Mouse (Mus musculus) MEL (cell line): ENCODE measurements around the gene Ms4a4d. TPM values are rescaled to one million over a fixed set of nuclear protein-coding genes. Genes with fewer than 3 reads are reported as not detected.
"Not testable (repeated sequence)": the region's sequence is repeated elsewhere in the genome, so short reads cannot be mapped to it uniquely, and the experiment has no call there.

Experiments
- DNase-seq: peaks from one replicate; pipeline ENCODE4 v3.0.0; 2011; ENCODE audit warnings: low read depth, low spot score
- H3K27ac ChIP-seq: 2 replicates; pipeline ENCODE4 v1.5.1; 2012; ENCODE audit warnings: low read depth, mild to moderate bottlenecking, control low read depth, low read length, moderate library complexity; ENCODE audit not compliant: control insufficient read depth
- H3K27me3 ChIP-seq, 2 experiments: fragments of 150-350 bp in 1 of 2; sonication (generic) in 1 of 2; 2 replicates each; pipeline ENCODE4 v1.6.1; 2012; ENCODE audit warnings: low read length in 2 of 2, mild to moderate bottlenecking in 2 of 2, improper control_type of control experiment in 1 of 2, moderate library complexity in 1 of 2; ENCODE audit not compliant: insufficient read depth in 2 of 2, control insufficient read depth in 1 of 2
- H3K36me3 ChIP-seq, 2 experiments: 2 replicates each; pipeline ENCODE4 v1.6.1; 2012 to 2014; ENCODE audit warnings: low read length in 2 of 2, improper control_type of control experiment in 1 of 2, inconsistent platforms in 1 of 2, mild to moderate bottlenecking in 1 of 2; ENCODE audit not compliant: insufficient read depth in 2 of 2, control insufficient read depth in 1 of 2
- H3K4me1 ChIP-seq, 2 experiments: fragments of 150-350 bp in 1 of 2; sonication (generic) in 1 of 2; 2 replicates each; pipeline ENCODE4 v1.6.1; 2012; ENCODE audit warnings: low read length in 2 of 2, improper control_type of control experiment in 1 of 2, mild to moderate bottlenecking in 1 of 2; ENCODE audit not compliant: insufficient read depth in 2 of 2, control insufficient read depth in 1 of 2
- H3K4me3 ChIP-seq, 2 experiments: fragments of 150-350 bp in 1 of 2; sonication (generic) in 1 of 2; 2 replicates each; pipeline ENCODE4 v1.5.1; 2012; ENCODE audit warnings: low read depth in 2 of 2, low read length in 2 of 2, mild to moderate bottlenecking in 2 of 2, moderate library complexity in 2 of 2, control low read depth in 1 of 2, improper control_type of control experiment in 1 of 2; ENCODE audit not compliant: control insufficient read depth in 1 of 2, insufficient read depth in 1 of 2
- H3K79me2 ChIP-seq: 2 replicates; pipeline ENCODE4 v1.6.1; 2012; ENCODE audit warnings: mild to moderate bottlenecking, low read length, moderate library complexity; ENCODE audit not compliant: control insufficient read depth, poor library complexity, insufficient read depth
- H3K9ac ChIP-seq: 2 replicates; pipeline ENCODE4 v1.6.1; 2012; ENCODE audit warnings: low read depth, mild to moderate bottlenecking, control low read depth, low read length, moderate library complexity; ENCODE audit not compliant: control insufficient read depth, poor library complexity, severe bottlenecking
- H3K9me3 ChIP-seq: fragments of 150-350 bp; sonication (generic); replicated peaks from 2 replicates; pipeline ENCODE4 v1.6.1; 2012; ENCODE audit warnings: mild to moderate bottlenecking, low read length, improper control_type of control experiment, moderate library complexity; ENCODE audit not compliant: insufficient read depth
- E2F4 ChIP-seq: IDR thresholded peaks from 2 replicates; pipeline ENCODE4 v1.6.1; 2011; ENCODE audit warnings: low read depth, low read length, improper control_type of control experiment, borderline replicate concordance
- EP300 ChIP-seq, 2 experiments: IDR thresholded peaks; 2 replicates each; pipeline ENCODE4 v1.6.1; 2011; ENCODE audit warnings: improper control_type of control experiment in 2 of 2, low read length in 2 of 2, low read depth in 1 of 2, mild to moderate bottlenecking in 1 of 2
- GATA1 ChIP-seq: IDR thresholded peaks from 2 replicates; pipeline ENCODE4 v1.6.1; 2011; ENCODE audit warnings: low read depth, low read length, improper control_type of control experiment
- JUND ChIP-seq: IDR thresholded peaks from 2 replicates; pipeline ENCODE4 v1.6.1; 2011; ENCODE audit warnings: low read depth, mild to moderate bottlenecking, improper control_type of control experiment, low read length
- MAZ ChIP-seq: IDR thresholded peaks from 2 replicates; pipeline ENCODE4 v1.6.1; 2012; ENCODE audit warnings: low read depth, mild to moderate bottlenecking, inconsistent platforms, low read length, improper control_type of control experiment
- MYC ChIP-seq: IDR thresholded peaks from 2 replicates; pipeline ENCODE4 v1.6.1; 2011; ENCODE audit warnings: low read depth, mild to moderate bottlenecking, low read length, improper control_type of control experiment, moderate library complexity
- POLR2A ChIP-seq, 2 experiments: IDR thresholded peaks; 2 replicates each; pipeline ENCODE4 v1.6.1; 2011 to 2012; ENCODE audit warnings: low read length in 2 of 2, mild to moderate bottlenecking in 2 of 2, control low read depth in 1 of 2, improper control_type of control experiment in 1 of 2, low read depth in 1 of 2, moderate library complexity in 1 of 2; ENCODE audit not compliant: control insufficient read depth in 1 of 2, insufficient read depth in 1 of 2, poor library complexity in 1 of 2
- POLR2AphosphoS2 ChIP-seq: IDR thresholded peaks from 2 replicates; pipeline ENCODE4 v1.6.1; 2011; ENCODE audit warnings: low read length, improper control_type of control experiment
- RAD21 ChIP-seq: IDR thresholded peaks from 2 replicates; pipeline ENCODE4 v1.6.1; 2011; ENCODE audit warnings: mild to moderate bottlenecking, low read depth, low read length, improper control_type of control experiment
- RCOR1 ChIP-seq: IDR thresholded peaks from 2 replicates; pipeline ENCODE4 v1.6.1; 2012; ENCODE audit warnings: low read depth, mild to moderate bottlenecking, inconsistent platforms, low read length, improper control_type of control experiment
- ZC3H11A ChIP-seq: IDR thresholded peaks from 2 replicates; pipeline ENCODE4 v1.6.1; 2012; ENCODE audit warnings: low read depth, mild to moderate bottlenecking, inconsistent platforms, low read length, improper control_type of control experiment
- ZKSCAN1 ChIP-seq: IDR thresholded peaks from 2 replicates; pipeline ENCODE4 v1.6.1; 2012; ENCODE audit warnings: low read depth, mild to moderate bottlenecking, inconsistent platforms, low read length, improper control_type of control experiment, moderate library complexity
- polyA plus RNA-seq, 2 experiments: library from polyadenylated mRNA; stranded (reverse) in 1 of 2; unstranded in 1 of 2; fragments of >175 nt in 1 of 2; fragments of >200 nt in 1 of 2; gene quantifications; 2 replicates each; pipeline versions ENCODE4 v1.2.1 to v1.2.4; 2012; ENCODE audit warnings: low replicate concordance in 2 of 2, low read depth in 1 of 2; ENCODE audit not compliant: insufficient read length in 2 of 2, insufficient read depth in 1 of 2, missing spikeins in 1 of 2
- total RNA-seq: library from RNA; depleted of rRNA; stranded (reverse); fragments of 300-350 nt; gene quantifications from 2 replicates; pipeline ENCODE4 v1.2.3, GENCODE M21; 2012

The Ms4a4d gene
- total and polyA plus RNA-seq, 3 experiments: not detected

- no peak overlapping the region for H3K9ac ChIP-seq
- TF ChIP-seq MYC (no peak), JUND (no peak), POLR2A (IDR thresholded peaks at IDR 0.05; ENCODE audit: control insufficient read depth in 1 of 2, insufficient read depth in 1 of 2, low read depth in 1 of 2, low read length in 2 of 2, poor library complexity in 1 of 2) (no peak), MAZ (no peak), GATA1 (no peak)
- TF ChIP-seq, all 39 proteins: peak for 0
- no peak overlapping the region for H3K4me3 ChIP-seq
- no peaks in the 10 kb centered on the region; a peak in 1 of 4 replicates for H3K27me3 ChIP-seq
- no peaks in the 10 kb centered on the region for H3K79me2 ChIP-seq
- H3K4me1 ChIP-seq: no peaks in the 10 kb centered on the region
- no peaks in the 10 kb centered on the region for H3K9me3 ChIP-seq
- no peak overlapping the region for H3K27ac ChIP-seq
- no peaks in the 10 kb centered on the region for H3K36me3 ChIP-seq
- no peak for DNase-seq
These were observed 43.9 kb upstream of the Ms4a4d start for GRCm38 (mm10) chr19:11492671-11493070.

GRCm38 (mm10) chr19:11494519-11494918 is 42.1 kb upstream of the Ms4a4d start:
- Histone ChIP-seq H3K27me3 (no peaks in the 10 kb centered on the region; a peak in 1 of 4 replicates), H3K9ac (no peak overlapping the region), H3K4me3 (no peak overlapping the region), H3K27ac (no peak overlapping the region), H3K79me2 (no peaks in the 10 kb centered on the region), H3K36me3 (no peaks in the 10 kb centered on the region), H3K4me1 (no peaks in the 10 kb centered on the region)
- no peak for DNase-seq
- TF ChIP-seq MYC (no peak), MAZ (no peak), EP300 (IDR thresholded peaks at IDR 0.05; ENCODE audit: low read depth in 1 of 2, low read length in 2 of 2) (no peak), JUND (no peak), RAD21 (no peak)
- TF ChIP-seq, all 39 proteins: peak for 0
- H3K9me3 ChIP-seq: no peaks in the 10 kb centered on the region

- no peaks in the 10 kb centered on the region for H3K4me1 ChIP-seq
- H3K79me2 ChIP-seq: no peaks in the 10 kb centered on the region
- H3K9ac ChIP-seq: no peak overlapping the region
- H3K9me3 ChIP-seq: no peaks in the 10 kb centered on the region
- no peaks in the 10 kb centered on the region for H3K27me3 ChIP-seq
- TF ChIP-seq RCOR1: no peak
- no peak for TF ChIP-seq E2F4
- TF ChIP-seq EP300 (IDR thresholded peaks at IDR 0.05; ENCODE audit: low read depth in 1 of 2, low read length in 2 of 2): no peak
- no peak for TF ChIP-seq ZC3H11A
- TF ChIP-seq POLR2AphosphoS2: no peak
- no peak for TF ChIP-seq MAZ
- TF ChIP-seq ZKSCAN1: no peak
- H3K36me3 ChIP-seq: no peaks in the 10 kb centered on the region
- H3K27ac ChIP-seq: no peak overlapping the region
- H3K4me3 ChIP-seq: no peak overlapping the region
- DNase-seq: no peak
These were observed 40.2 kb upstream of the Ms4a4d start for GRCm38 (mm10) chr19:11496361-11496760.

- not testable (repeated sequence) for H3K9me3 ChIP-seq, H3K9ac ChIP-seq, H3K4me1 ChIP-seq, H3K4me3 ChIP-seq, H3K27ac ChIP-seq, H3K27me3 ChIP-seq, H3K36me3 ChIP-seq, H3K79me2 ChIP-seq, DNase-seq
These were observed 39.3 kb upstream of the Ms4a4d start for GRCm38 (mm10) chr19:11497300-11497699.
